Mouse (Mus musculus) thymus, postnatal 10 days (tissue): Measurements from ENCODE around the gene Tubb2a.
"Not testable (repeated sequence)": the region's sequence is repeated elsewhere in the genome, so short reads cannot be mapped to it uniquely, and the experiment has no call there.

Experiments
- DNase-seq, 2 experiments: peaks; one replicate each; pipeline ENCODE4 v3.0.0; 2021; ENCODE audit warnings: low spot score in 2 of 2

Gene Tubb2a

GRCm38 (mm10) chr13:34089358-34089757 is 11.6 kb upstream of the Tubb2a start:
- DNase-seq, result no peak

- peak in 1 of 2 experiments; percentile 34 for DNase-seq
Measured at GRCm38 (mm10) chr13:34088871-34089288, 11.1 kb upstream of the Tubb2a start.

GRCm38 (mm10) chr13:34088201-34088649 is 10.4 kb upstream of the Tubb2a start:
- not testable (repeated sequence) for DNase-seq

- DNase-seq, result no peak
Measured at GRCm38 (mm10) chr13:34087052-34087812, 9.4 kb upstream of the Tubb2a start.

GRCm38 (mm10) chr13:34084026-34084750 is 6.4 kb upstream of the Tubb2a start:
- no peak for DNase-seq

- no peak for DNase-seq
Measured at GRCm38 (mm10) chr13:34081926-34082325, 4.1 kb upstream of the Tubb2a start.

GRCm38 (mm10) chr13:34079801-34080200 is 2.0 kb upstream of the Tubb2a start:
- no peak for DNase-seq

- DNase-seq, result no peak
Measured at GRCm38 (mm10) chr13:34078500-34079280, 883 bp upstream of the Tubb2a start.

- peak in 1 of 2 experiments; percentile 15 for DNase-seq
Measured at GRCm38 (mm10) chr13:34076561-34077491, 981 bp downstream of the Tubb2a start.

- DNase-seq, result not testable (repeated sequence)
Measured at GRCm38 (mm10) chr13:34075893-34076292, 1.9 kb downstream of the Tubb2a start.

GRCm38 (mm10) chr13:34074441-34074840 is 3.4 kb downstream of the Tubb2a start:
- DNase-seq, result not testable (repeated sequence)

- no peak for DNase-seq
Measured at GRCm38 (mm10) chr13:34072847-34073246, 5.0 kb downstream of the Tubb2a start.

- no peak for DNase-seq
Measured at GRCm38 (mm10) chr13:34071836-34072235, 6.0 kb downstream of the Tubb2a start.

- no peak for DNase-seq
Measured at GRCm38 (mm10) chr13:34070296-34070695, 7.5 kb downstream of the Tubb2a start.

GRCm38 (mm10) chr13:34066351-34066750 is 11.5 kb downstream of the Tubb2a start:
- no peak for DNase-seq

- DNase-seq, result no peak
Measured at GRCm38 (mm10) chr13:34062466-34062865, 15.3 kb downstream of the Tubb2a start.

- DNase-seq, result no peak
Measured at GRCm38 (mm10) chr13:34060061-34060460, 17.7 kb downstream of the Tubb2a start.

GRCm38 (mm10) chr13:34057252-34057651 is 20.6 kb downstream of the Tubb2a start:
- DNase-seq, result no peak

GRCm38 (mm10) chr13:34054983-34055382 is 22.8 kb downstream of the Tubb2a start:
- no peak for DNase-seq

GRCm38 (mm10) chr13:34054391-34054790 is 23.4 kb downstream of the Tubb2a start:
- no peak for DNase-seq

- no peak for DNase-seq
Measured at GRCm38 (mm10) chr13:34053673-34054282, 24.0 kb downstream of the Tubb2a start.
